Mouse (Mus musculus): ENCODE measurements around the gene Eif2ak4. TPM values are rescaled to one million over a fixed set of nuclear protein-coding genes. Genes with fewer than 3 reads are reported as not detected.
A peak's percentile ranks its signal among the peaks of the same experiment; 100 is the strongest.

The Eif2ak4 gene
- polyA plus RNA-seq, 1 experiment from 2014 or later: 13.0 TPM

DNA sequence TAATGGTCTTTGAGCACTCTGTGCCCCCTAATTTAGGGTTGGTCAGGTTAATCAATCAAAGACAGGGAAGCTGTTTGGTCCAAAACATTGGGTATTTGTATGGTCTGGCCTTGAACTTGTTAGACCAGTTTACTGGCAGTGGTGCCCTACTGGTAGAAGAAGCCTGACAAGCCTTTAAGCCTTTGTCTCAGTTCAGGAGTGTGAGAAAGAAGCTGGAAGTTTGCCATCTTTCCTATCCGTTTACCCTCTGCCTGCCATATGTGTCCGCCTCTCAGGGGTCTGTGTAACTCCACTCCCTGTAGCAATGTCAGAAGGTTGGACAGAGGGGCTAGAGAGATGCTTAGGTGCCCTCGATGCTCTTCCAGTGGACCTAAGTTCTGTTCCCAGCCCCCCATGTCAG is 76.0 kb downstream of the Eif2ak4 start:
- Histone ChIP-seq H3K9ac (ENCODE audit: low read length) (no peak overlapping the region), H3K4me3 (ENCODE audit: low read depth, low read length) (no peak overlapping the region), H3K4me2 (ENCODE audit: low read depth) (no peak overlapping the region), H3K4me1 (ENCODE audit: control insufficient read depth, insufficient read depth, low read length) (no peaks in the 10 kb centered on the region), H3K36me3 (ENCODE audit: control insufficient read depth, insufficient read depth, low read length) (0 out of 2 replicates have a peak, but pooled peaks cover 4% of the 10 kb centered on the region), H3K27ac (ENCODE audit: low read depth, low read length) (no peak overlapping the region), H3K9me3 (ENCODE audit: control insufficient read depth, low read length) (no peaks in the 10 kb centered on the region), H3K27me3 (ENCODE audit: control insufficient read depth, insufficient read depth, low read length) (no peaks in the 10 kb centered on the region)
- ATAC-seq (ENCODE audit: insufficient read depth, low FRiP score, low TSS enrichment): no peak
- no peak for DNase-seq (ENCODE audit: low spot score)
- 94% methylated on average over 3 of the region's 3 CpGs for WGBS

GRCm38 (mm10) chr2:118465894-118466293 is 77.5 kb downstream of the Eif2ak4 start:
- no peak overlapping the region for H3K4me3 ChIP-seq (ENCODE audit: low read depth, low read length)
- no peak overlapping the region for H3K4me2 ChIP-seq (ENCODE audit: low read depth)
- no peaks in the 10 kb centered on the region for H3K9me3 ChIP-seq (ENCODE audit: control insufficient read depth, low read length)
- H3K27ac ChIP-seq (ENCODE audit: low read depth, low read length): no peak overlapping the region
- H3K36me3 ChIP-seq (ENCODE audit: control insufficient read depth, insufficient read depth, low read length): peaks cover 7% of the 10 kb centered on the region; the same call in 1 of the 2 replicates
- DNase-seq (ENCODE audit: low spot score) (no peak), ATAC-seq (ENCODE audit: insufficient read depth, low FRiP score, low TSS enrichment) (no peak)
- no peaks in the 10 kb centered on the region for H3K27me3 ChIP-seq (ENCODE audit: control insufficient read depth, insufficient read depth, low read length)
- H3K9ac ChIP-seq (ENCODE audit: low read length): no peak overlapping the region
- H3K4me1 ChIP-seq (ENCODE audit: control insufficient read depth, insufficient read depth, low read length): no peaks in the 10 kb centered on the region
- 88% methylated on average over 2 of the region's 2 CpGs for WGBS

DNA sequence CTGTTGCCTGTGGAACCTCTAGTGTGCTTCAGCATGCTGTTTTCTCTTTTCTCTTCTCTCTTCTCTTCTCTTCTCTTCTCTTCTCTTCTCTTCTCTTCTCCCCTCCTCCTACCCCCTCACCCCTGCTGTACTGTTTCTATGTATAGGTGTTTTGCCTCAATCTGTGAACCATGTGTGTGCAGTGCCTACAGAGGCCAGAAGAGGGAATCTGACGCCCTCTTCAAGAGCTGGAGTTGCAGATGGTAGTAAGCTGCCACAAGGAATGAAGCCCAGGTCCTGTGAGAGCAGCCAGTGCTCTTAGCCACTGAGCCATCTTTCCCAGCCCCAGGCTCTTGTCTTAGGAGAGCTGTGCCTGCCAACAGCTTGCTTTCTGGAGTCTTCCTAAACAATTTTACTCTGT is 78.2 kb downstream of the Eif2ak4 start:
- Histone ChIP-seq H3K9ac (ENCODE audit: low read length) (no peak overlapping the region), H3K27ac (ENCODE audit: low read depth, low read length) (no peak overlapping the region), H3K4me1 (ENCODE audit: control insufficient read depth, insufficient read depth, low read length) (no peaks in the 10 kb centered on the region), H3K4me3 (ENCODE audit: low read depth, low read length) (no peak overlapping the region), H3K9me3 (ENCODE audit: control insufficient read depth, low read length) (no peaks in the 10 kb centered on the region), H3K4me2 (ENCODE audit: low read depth) (no peak overlapping the region), H3K36me3 (ENCODE audit: control insufficient read depth, insufficient read depth, low read length) (peaks cover 10% of the 10 kb centered on the region; the same call in 1 of the 2 replicates), H3K27me3 (ENCODE audit: control insufficient read depth, insufficient read depth, low read length) (no peaks in the 10 kb centered on the region)
- 68% methylated on average over 1 of the region's 1 CpGs for WGBS
- ATAC-seq (ENCODE audit: insufficient read depth, low FRiP score, low TSS enrichment): no peak
- DNase-seq (ENCODE audit: low spot score): no peak

DNA sequence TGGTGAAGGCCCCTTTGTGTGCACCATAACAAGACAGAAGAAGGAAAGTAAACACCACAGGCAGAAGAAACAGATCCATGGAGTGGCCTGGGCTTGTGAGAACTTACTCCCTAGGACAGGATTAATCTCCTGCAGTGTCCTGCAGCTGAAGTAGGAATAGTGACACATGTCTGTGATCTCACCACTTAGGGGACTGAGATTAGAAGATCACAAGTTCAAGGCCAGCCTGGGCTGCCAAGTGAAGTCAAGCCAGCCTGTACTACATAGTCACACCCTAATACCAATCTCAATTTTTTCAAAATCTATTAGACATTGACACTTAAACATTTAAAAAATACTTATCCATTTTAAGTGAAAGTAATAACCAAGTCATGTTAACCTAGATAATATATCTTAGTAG is 79.9 kb downstream of the Eif2ak4 start:
- H3K9ac ChIP-seq (ENCODE audit: low read length): no peak overlapping the region
- no peaks in the 10 kb centered on the region for H3K27me3 ChIP-seq (ENCODE audit: control insufficient read depth, insufficient read depth, low read length)
- H3K4me1 ChIP-seq (ENCODE audit: control insufficient read depth, insufficient read depth, low read length): no peaks in the 10 kb centered on the region
- DNase-seq (ENCODE audit: low spot score) (no peak), ATAC-seq (ENCODE audit: insufficient read depth, low FRiP score, low TSS enrichment) (no peak)
- no peak overlapping the region for H3K27ac ChIP-seq (ENCODE audit: low read depth, low read length)
- H3K4me3 ChIP-seq (ENCODE audit: low read depth, low read length): no peak overlapping the region
- no peaks in the 10 kb centered on the region for H3K9me3 ChIP-seq (ENCODE audit: control insufficient read depth, low read length)
- H3K4me2 ChIP-seq (ENCODE audit: low read depth): no peak overlapping the region
- peaks cover 10% of the 10 kb centered on the region; the same call in 1 of the 2 replicates for H3K36me3 ChIP-seq (ENCODE audit: control insufficient read depth, insufficient read depth, low read length)

GRCm38 (mm10) chr2:118478833-118479549 is 90.6 kb downstream of the Eif2ak4 start:
- no peaks in the 10 kb centered on the region for H3K27me3 ChIP-seq (ENCODE audit: control insufficient read depth, insufficient read depth, low read length)
- peak overlapping the region; percentile 89 for H3K4me2 ChIP-seq (ENCODE audit: low read depth)
- 4% methylated on average over 39 of the region's 52 CpGs for WGBS
- ATAC-seq (ENCODE audit: insufficient read depth, low FRiP score, low TSS enrichment) (no peak; the same call in 1 of the 2 replicates), DNase-seq (ENCODE audit: low spot score) (peak; percentile 21)
- peak overlapping the region; percentile 78 for H3K4me3 ChIP-seq (ENCODE audit: low read depth, low read length)
- H3K9me3 ChIP-seq (ENCODE audit: control insufficient read depth, low read length): no peaks in the 10 kb centered on the region
- peaks cover 8% of the 10 kb centered on the region for H3K4me1 ChIP-seq (ENCODE audit: control insufficient read depth, insufficient read depth, low read length)
- peak overlapping the region; percentile 55; the same call in 1 of the 2 replicates for H3K27ac ChIP-seq (ENCODE audit: low read depth, low read length)
- H3K9ac ChIP-seq (ENCODE audit: low read length): peak overlapping the region; percentile 79
- H3K36me3 ChIP-seq (ENCODE audit: control insufficient read depth, insufficient read depth, low read length): no peaks in the 10 kb centered on the region

DNA sequence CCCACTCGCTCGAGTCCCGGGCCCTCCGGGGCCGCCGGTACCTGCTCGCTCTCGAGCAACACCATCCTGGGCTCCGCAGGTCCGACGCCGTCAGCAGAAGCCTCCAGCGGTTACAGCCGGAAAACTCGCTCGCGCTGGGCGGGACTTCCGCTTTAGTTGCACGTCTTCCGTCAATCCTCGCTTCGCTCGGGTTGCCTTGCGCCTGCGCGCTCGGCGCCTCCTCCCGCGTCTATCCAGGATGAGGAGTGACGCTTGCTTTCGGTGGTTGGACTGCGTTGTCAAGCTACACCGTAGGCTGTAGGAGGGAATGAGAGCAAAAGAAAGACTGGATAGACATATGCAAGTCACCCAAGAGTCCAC is 91.1 kb downstream of the Eif2ak4 start, which contains the start of gene Srp14:
Gene Srp14, minus strand, starts transcription at position 162 of the 360 bp plus-strand sequence.
- Histone ChIP-seq H3K27ac (ENCODE audit: low read depth, low read length) (peak within 1 kb of the TSS; percentile 55; the same call in 1 of the 2 replicates), H3K4me3 (ENCODE audit: low read depth, low read length) (peak within 1 kb of the TSS; percentile 78), H3K4me1 (ENCODE audit: control insufficient read depth, insufficient read depth, low read length) (peaks cover 8% of the 10 kb centered on the region), H3K36me3 (ENCODE audit: control insufficient read depth, insufficient read depth, low read length) (no peaks in the 10 kb centered on the region), H3K4me2 (ENCODE audit: low read depth) (peak within 1 kb of the TSS; percentile 89), H3K9ac (ENCODE audit: low read length) (peak within 1 kb of the TSS; percentile 79), H3K27me3 (ENCODE audit: control insufficient read depth, insufficient read depth, low read length) (no peaks in the 10 kb centered on the region), H3K9me3 (ENCODE audit: control insufficient read depth, low read length) (no peaks in the 10 kb centered on the region)
- ATAC-seq (ENCODE audit: insufficient read depth, low FRiP score, low TSS enrichment) (peak; percentile 94), DNase-seq (ENCODE audit: low spot score) (peak; percentile 96)
- under 1% methylated on average over 35 of the region's 35 CpGs for WGBS

- Histone ChIP-seq H3K4me3 (ENCODE audit: low read depth, low read length) (no peak overlapping the region), H3K27ac (ENCODE audit: low read depth, low read length) (no peak overlapping the region), H3K36me3 (ENCODE audit: control insufficient read depth, insufficient read depth, low read length) (no peaks in the 10 kb centered on the region), H3K9ac (ENCODE audit: low read length) (no peak overlapping the region), H3K9me3 (ENCODE audit: control insufficient read depth, low read length) (no peaks in the 10 kb centered on the region), H3K4me2 (ENCODE audit: low read depth) (no peak overlapping the region), H3K27me3 (ENCODE audit: control insufficient read depth, insufficient read depth, low read length) (no peaks in the 10 kb centered on the region), H3K4me1 (ENCODE audit: control insufficient read depth, insufficient read depth, low read length) (peaks cover 8% of the 10 kb centered on the region)
- ATAC-seq (ENCODE audit: insufficient read depth, low FRiP score, low TSS enrichment) (no peak), DNase-seq (ENCODE audit: low spot score) (no peak)
- 92% methylated on average over 7 of the region's 7 CpGs for WGBS
These were observed 92.5 kb downstream of the Eif2ak4 start for GRCm38 (mm10) chr2:118480886-118481285.

- DNase-seq (ENCODE audit: low spot score) (no peak), ATAC-seq (ENCODE audit: insufficient read depth, low FRiP score, low TSS enrichment) (no peak)
- H3K9ac ChIP-seq (ENCODE audit: low read length): no peak overlapping the region
- no peak overlapping the region for H3K4me2 ChIP-seq (ENCODE audit: low read depth)
- peaks cover 8% of the 10 kb centered on the region for H3K4me1 ChIP-seq (ENCODE audit: control insufficient read depth, insufficient read depth, low read length)
- no peak overlapping the region for H3K27ac ChIP-seq (ENCODE audit: low read depth, low read length)
- H3K9me3 ChIP-seq (ENCODE audit: control insufficient read depth, low read length): no peaks in the 10 kb centered on the region
- no peaks in the 10 kb centered on the region for H3K27me3 ChIP-seq (ENCODE audit: control insufficient read depth, insufficient read depth, low read length)
- 76% methylated on average over 5 of the region's 5 CpGs for WGBS
- no peak overlapping the region for H3K4me3 ChIP-seq (ENCODE audit: low read depth, low read length)
- no peaks in the 10 kb centered on the region for H3K36me3 ChIP-seq (ENCODE audit: control insufficient read depth, insufficient read depth, low read length)
These were observed 94.6 kb downstream of the Eif2ak4 start for GRCm38 (mm10) chr2:118483032-118483431.

GRCm38 (mm10) chr2:118484386-118484898 is 96.0 kb downstream of the Eif2ak4 start:
- H3K9me3 ChIP-seq (ENCODE audit: control insufficient read depth, low read length): no peaks in the 10 kb centered on the region
- no peak for ATAC-seq (ENCODE audit: insufficient read depth, low FRiP score, low TSS enrichment)
- DNase-seq (ENCODE audit: low spot score): no peak
- H3K27me3 ChIP-seq (ENCODE audit: control insufficient read depth, insufficient read depth, low read length): no peaks in the 10 kb centered on the region
- H3K4me2 ChIP-seq (ENCODE audit: low read depth): no peak overlapping the region
- no peaks in the 10 kb centered on the region for H3K4me1 ChIP-seq (ENCODE audit: control insufficient read depth, insufficient read depth, low read length)
- 86% methylated on average over 9 of the region's 9 CpGs for WGBS
- H3K4me3 ChIP-seq (ENCODE audit: low read depth, low read length): no peak overlapping the region
- H3K36me3 ChIP-seq (ENCODE audit: control insufficient read depth, insufficient read depth, low read length): no peaks in the 10 kb centered on the region
- no peak overlapping the region for H3K27ac ChIP-seq (ENCODE audit: low read depth, low read length)
- H3K9ac ChIP-seq (ENCODE audit: low read length): no peak overlapping the region

Measured in neural tube, embryonic 11.5 days (tissue).